Mouse (Mus musculus): ENCODE measurements around the gene Efcab9.

Gene Efcab9

DNA sequence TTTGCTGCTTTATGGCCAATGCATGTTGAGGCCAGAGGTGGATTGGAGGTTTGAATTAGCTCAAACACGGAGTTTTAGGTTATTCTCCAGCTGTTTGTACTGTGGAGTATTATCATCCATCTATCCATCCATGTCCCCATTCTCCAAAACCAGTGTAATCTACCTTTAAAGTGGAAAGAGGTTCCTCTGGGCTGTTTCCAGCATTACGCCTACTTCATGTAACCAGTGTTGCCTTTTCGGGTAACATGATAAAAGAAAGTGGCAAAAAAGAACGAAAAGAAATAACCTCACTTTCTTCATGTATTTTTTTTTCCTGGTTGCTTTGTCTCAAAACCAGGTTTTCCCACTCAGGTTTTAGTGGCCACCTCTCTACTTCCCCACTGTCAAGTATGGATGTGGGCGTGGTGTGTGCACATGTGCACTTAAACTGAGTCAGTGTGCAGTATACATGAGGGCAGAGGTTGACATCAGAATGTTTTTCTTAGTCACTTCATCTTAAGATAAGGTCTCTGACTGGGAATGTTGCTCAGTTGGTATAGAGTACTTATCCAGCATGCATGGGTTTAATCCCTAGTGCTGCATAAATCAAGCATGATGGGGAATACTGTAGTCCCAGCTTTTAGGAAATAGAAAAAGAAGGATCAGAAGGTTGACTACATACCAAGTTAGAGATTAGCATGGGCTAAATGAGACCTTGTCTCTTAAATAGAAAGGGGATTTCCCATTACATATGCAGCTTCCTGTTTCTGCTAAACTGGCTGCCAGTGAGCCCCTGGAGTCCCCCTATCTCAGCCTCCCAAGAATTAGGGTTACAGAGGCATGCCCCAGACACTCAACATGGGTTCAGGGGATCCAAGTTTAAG, 42.8 kb downstream of the Efcab9 start:
- DNase-seq = no peak

DNA sequence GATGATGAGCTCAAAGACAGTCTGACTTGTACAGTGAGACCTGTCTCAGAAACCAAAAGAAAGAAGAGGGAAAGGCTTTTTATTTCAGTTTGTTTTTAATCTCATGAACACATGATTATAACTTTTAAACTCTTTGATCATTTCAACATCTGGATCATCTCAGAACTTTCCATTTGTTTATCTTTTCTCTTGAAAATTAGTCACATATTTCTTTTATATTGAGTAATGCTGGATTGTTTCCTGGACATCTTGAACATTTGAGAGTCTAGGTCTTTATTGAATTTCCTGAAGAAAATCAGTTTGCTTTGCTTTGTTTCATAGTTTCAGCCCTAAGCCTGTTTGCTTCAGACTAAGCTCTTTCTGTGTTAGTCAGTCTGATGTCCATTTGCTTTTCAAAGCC, 43.5 kb downstream of the Efcab9 start:
- DNase-seq = no peak

DNA sequence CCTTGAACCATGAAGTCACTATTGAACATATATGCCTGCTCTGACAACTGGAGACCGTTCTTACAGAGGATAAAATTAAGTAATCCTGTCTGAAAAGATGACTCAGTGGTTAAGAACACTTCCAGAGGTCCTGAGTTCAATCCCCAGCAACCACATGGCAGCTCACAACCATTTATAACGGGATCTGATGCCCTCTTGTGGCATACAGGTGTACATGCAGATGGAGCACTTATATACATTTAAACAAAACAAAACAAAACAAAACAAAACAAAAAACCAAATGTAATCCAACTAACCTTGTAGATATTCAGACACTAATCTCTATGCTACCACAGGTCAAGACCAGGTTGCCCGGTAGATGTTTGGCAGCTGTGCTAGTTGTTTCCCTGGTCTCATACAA, 44.4 kb downstream of the Efcab9 start:
- DNase-seq = no peak

DNA sequence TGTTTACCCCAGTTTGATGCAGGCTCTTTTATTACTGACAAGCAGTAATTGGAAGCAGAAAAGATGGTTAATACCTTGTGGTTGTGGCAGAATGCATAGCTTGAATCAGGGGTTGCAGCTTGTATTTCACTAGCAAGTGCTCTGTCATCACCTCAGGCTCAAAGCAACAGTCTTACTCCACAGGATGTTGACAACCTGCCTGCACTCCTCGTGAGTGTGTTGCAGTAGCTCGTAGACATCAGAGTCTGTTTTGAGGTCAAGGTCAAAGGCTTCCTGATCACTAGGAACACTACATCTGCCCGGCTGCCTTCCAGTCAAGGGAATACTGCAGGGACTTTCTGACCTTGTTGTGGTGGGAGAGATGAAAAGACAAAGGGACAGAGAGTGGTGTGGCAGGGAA, 45.3 kb downstream of the Efcab9 start:
- no peak for DNase-seq

DNA sequence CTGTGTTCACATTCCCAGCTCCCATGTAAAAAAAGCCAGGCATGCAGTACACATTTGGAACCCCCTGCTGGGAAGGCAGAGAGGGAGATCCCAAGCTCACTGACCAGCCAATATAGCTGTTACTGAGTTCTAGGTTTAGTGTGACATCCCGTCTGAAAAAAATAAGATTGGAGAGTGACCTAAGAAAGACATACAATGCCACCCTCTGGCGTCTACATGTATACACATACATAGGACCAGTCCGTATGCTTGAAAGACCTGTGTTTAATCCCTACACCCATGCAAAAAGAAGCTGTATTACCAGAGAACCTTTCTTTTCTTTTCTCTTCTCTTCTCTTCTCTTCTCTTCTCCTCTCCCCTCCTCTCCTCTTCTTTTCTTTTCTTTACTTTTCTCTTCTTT, 46.6 kb downstream of the Efcab9 start:
- no peak for DNase-seq

DNA sequence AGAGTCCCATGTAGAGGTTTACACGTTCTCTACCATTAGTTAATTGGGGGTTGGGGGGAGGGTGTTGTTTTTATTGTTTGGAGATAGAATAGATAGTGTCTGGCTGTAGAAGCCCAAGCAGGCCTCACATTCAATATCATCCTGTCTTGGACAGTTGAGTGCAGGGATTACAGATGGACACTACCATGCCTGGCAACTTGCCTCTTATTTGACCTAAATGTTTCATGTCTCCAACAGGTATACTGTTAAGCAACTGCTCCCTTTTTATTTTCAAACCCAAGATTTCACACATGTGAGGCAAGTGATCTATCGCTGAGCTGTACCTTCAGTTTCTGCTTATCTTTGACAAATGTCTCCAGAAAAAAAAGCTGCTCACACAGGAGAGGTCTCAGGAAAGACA, 50.4 kb downstream of the Efcab9 start:
- no peak for DNase-seq

DNA sequence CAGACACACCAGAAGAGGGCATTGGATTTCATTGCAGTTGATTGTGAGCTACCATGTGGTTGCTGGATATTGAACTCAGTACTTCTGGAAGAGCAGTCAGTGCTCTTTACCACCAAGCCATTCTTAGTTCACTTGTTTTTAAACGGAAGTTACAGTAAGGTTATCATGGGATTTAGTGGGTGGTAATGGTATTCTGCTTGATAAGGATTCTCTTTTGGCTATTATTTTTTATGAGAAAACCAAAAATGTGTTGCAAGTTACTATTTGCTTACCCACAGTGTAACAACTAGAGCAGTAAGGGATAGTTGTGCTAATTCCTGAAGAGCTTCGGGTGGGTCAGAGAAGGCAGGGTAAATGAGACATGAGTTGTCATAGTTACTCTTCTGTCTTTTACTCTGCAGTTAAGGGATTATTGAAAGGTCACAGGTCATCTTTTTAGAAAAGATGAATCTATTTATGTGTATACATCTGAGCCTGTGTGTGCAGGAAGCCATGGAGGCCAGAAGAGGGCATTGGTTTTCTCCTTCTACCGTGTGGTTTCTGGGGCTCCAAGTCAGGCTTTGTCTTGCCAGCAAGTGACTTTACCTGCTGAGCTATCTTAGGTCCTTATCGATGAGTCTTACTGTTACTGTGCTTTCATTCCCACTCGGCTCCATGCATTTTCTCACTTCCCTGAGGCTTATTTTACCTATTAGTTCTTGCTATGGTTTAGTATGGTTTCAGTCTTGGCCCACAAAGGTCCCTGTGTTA, 56.2 kb downstream of the Efcab9 start:
- no peak for DNase-seq

DNA sequence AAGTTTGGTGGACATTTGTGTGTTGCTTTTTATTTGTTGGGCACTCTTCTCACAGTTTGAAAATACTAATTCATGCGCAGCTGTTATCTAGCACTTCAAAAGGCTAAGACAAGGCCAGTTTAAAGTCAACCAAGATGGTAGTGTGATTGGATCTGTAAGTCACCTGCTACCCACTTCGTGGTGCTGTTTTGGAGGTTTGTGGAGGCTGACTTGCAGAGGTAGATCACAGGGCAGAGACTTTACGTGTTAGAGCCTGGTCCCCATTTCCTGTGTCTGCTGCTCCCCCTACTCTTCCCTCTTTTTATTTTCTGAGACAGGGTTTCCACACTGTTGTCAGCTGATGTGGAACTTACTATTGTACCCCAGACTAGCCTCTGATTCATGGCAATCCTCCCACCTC, 57.2 kb downstream of the Efcab9 start:
- no peak for DNase-seq
